Mouse (Mus musculus): ENCODE results near the gene Igsf3.

Igsf3 gene

GRCm38 (mm10) chr3:101460618-101461017 is 83.7 kb downstream of the Igsf3 start:
- no peak for DNase-seq

- DNase-seq: no peak
These were observed 84.2 kb downstream of the Igsf3 start for GRCm38 (mm10) chr3:101461046-101461445.

GRCm38 (mm10) chr3:101461816-101462215 is 84.9 kb downstream of the Igsf3 start:
- DNase-seq: no peak

- DNase-seq: peak; percentile 62
These were observed 85.4 kb downstream of the Igsf3 start for GRCm38 (mm10) chr3:101462294-101462693.

- DNase-seq: no peak
These were observed 86.6 kb downstream of the Igsf3 start for GRCm38 (mm10) chr3:101463491-101463890.

- no peak for DNase-seq
These were observed 92.8 kb downstream of the Igsf3 start for GRCm38 (mm10) chr3:101469675-101470074.

- no peak for DNase-seq
These were observed 95.0 kb downstream of the Igsf3 start for GRCm38 (mm10) chr3:101471881-101472280.

- no peak for DNase-seq
These were observed 105.1 kb downstream of the Igsf3 start for GRCm38 (mm10) chr3:101481951-101482350.

- DNase-seq: no peak
These were observed 106.5 kb downstream of the Igsf3 start for GRCm38 (mm10) chr3:101483256-101483983.

- DNase-seq: no peak
These were observed 109.3 kb downstream of the Igsf3 start for GRCm38 (mm10) chr3:101486054-101486765.

GRCm38 (mm10) chr3:101487436-101487835 is 110.6 kb downstream of the Igsf3 start:
- DNase-seq: no peak

GRCm38 (mm10) chr3:101488204-101488603 is 111.3 kb downstream of the Igsf3 start:
- no peak for DNase-seq

GRCm38 (mm10) chr3:101490515-101490914 is 113.6 kb downstream of the Igsf3 start:
- DNase-seq: no peak

- DNase-seq: no peak
These were observed 116.0 kb downstream of the Igsf3 start for GRCm38 (mm10) chr3:101492908-101493307.

GRCm38 (mm10) chr3:101493937-101494459 is 117.1 kb downstream of the Igsf3 start:
- peak; percentile 85 for DNase-seq

- DNase-seq: no peak
These were observed 120.6 kb downstream of the Igsf3 start for GRCm38 (mm10) chr3:101497432-101498030.

- no peak for DNase-seq
These were observed 123.0 kb downstream of the Igsf3 start for GRCm38 (mm10) chr3:101499906-101500305.

- no peak for DNase-seq
These were observed 123.6 kb downstream of the Igsf3 start for GRCm38 (mm10) chr3:101500393-101501051.

GRCm38 (mm10) chr3:101501611-101502010 is 124.7 kb downstream of the Igsf3 start:
- DNase-seq: no peak

GRCm38 (mm10) chr3:101502086-101502760 is 125.3 kb downstream of the Igsf3 start:
- no peak for DNase-seq

GRCm38 (mm10) chr3:101506179-101506578 is 129.3 kb downstream of the Igsf3 start:
- DNase-seq: peak; percentile 87

- peak; percentile 42 for DNase-seq
These were observed 130.3 kb downstream of the Igsf3 start for GRCm38 (mm10) chr3:101506970-101507702.
